Mouse (Mus musculus): ENCODE data around the gene Ubr7. TPM values are rescaled to one million over a fixed set of nuclear protein-coding genes. Genes with fewer than 3 reads are reported as not detected.

Gene Ubr7
- polyA plus RNA-seq, 1 experiment from 2014 or later = 46.7 TPM

DNA sequence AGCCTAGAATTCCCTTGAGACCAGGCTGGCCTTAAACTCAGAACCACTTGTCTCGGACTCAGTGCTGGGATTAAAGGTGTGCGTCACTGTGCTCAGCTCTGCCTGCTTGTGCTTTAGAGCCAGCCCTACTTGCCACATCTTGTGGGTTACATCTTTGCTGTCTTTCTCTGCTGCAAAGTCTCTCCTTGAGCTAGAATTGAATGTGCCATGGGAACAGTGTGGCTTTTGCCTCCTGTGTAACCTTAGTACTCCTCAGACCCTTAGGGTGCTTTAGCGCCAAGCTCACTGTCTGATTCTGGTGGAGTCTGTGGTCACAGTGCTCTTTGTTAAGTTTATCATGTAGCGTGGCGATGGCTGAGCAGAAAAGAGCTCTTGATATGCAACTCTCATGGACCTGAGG, 14.9 kb downstream of the Ubr7 start:
- Histone ChIP-seq H3K9me3 (0 out of 2 replicates have a peak, but pooled peaks cover 6% of the 10 kb centered on the region), H3K9ac (replicated peaks) (no peak overlapping the region), H3K4me2 (no peak overlapping the region), H3K4me1 (replicated peaks) (no peaks in the 10 kb centered on the region), H3K4me3 (replicated peaks) (no peak overlapping the region), H3K27ac (no peak overlapping the region), H3K36me3 (peaks cover 95% of the 10 kb centered on the region), H3K27me3 (no peaks in the 10 kb centered on the region)
- no peak for ATAC-seq (ENCODE audit: insufficient number of reproducible peaks, insufficient read depth, low FRiP score, low TSS enrichment, low read depth)
- WGBS = 95% methylated on average over 5 of the region's 5 CpGs

DNA sequence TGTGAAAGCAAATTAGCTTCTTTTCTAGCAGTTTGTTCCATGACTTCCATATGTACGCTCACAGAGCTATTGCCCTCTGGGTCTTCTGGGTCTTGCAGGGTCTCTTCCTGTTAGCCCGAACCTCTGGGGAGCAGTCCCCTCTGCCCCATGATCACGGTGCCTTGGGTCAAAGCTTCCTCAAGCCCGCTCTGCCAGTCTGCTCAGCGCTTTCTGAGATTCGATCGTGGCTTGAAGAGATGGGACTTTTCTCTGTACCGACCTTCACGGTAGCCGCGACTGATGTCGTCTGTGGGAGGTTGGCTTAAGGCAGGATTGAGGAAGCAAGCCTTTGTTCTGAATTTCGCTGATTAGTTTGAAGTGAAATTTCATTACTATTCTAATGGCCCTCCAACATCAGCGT, 18.3 kb downstream of the Ubr7 start:
- no peak for ATAC-seq (ENCODE audit: insufficient number of reproducible peaks, insufficient read depth, low FRiP score, low TSS enrichment, low read depth)
- Histone ChIP-seq H3K4me2 (no peak overlapping the region), H3K9me3 (0 out of 2 replicates have a peak, but pooled peaks cover 6% of the 10 kb centered on the region), H3K27me3 (no peaks in the 10 kb centered on the region), H3K4me3 (replicated peaks) (no peak overlapping the region), H3K36me3 (peaks cover 70% of the 10 kb centered on the region), H3K9ac (replicated peaks) (no peak overlapping the region), H3K4me1 (replicated peaks) (no peaks in the 10 kb centered on the region), H3K27ac (no peak overlapping the region)
- WGBS = 94% methylated on average over 14 of the region's 14 CpGs

DNA sequence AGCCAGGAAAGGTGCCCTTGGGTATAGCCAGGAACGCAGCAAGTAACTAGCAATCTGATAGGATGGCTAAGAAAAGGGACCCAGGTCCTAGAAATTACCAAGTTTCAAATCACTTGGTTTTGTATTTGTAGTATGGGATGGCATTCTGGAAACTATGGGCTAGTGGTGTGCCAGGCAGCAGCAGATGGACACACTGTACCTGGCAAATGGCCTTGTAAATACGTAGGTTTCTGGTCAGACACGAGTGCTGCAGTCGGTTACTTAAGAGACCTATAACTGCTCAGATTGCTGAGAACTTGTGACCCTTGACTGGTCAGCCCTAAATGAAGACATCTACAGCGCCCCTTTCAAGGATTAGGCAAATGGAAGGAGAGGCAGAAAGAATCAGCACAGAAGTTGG, 20.4 kb downstream of the Ubr7 start:
- H3K27ac ChIP-seq = no peak overlapping the region
- no peak overlapping the region for H3K4me2 ChIP-seq
- H3K4me1 ChIP-seq (replicated peaks) = no peaks in the 10 kb centered on the region
- no peak for ATAC-seq (ENCODE audit: insufficient number of reproducible peaks, insufficient read depth, low FRiP score, low TSS enrichment, low read depth)
- H3K9ac ChIP-seq (replicated peaks) = no peak overlapping the region
- H3K9me3 ChIP-seq = no peaks in the 10 kb centered on the region
- no peak overlapping the region for H3K4me3 ChIP-seq (replicated peaks)
- no peaks in the 10 kb centered on the region for H3K27me3 ChIP-seq
- WGBS = 87% methylated on average over 5 of the region's 5 CpGs
- H3K36me3 ChIP-seq = peaks cover 65% of the 10 kb centered on the region

GRCm38 (mm10) chr12:102779452-102779851, 21.7 kb downstream of the Ubr7 start:
- Histone ChIP-seq H3K36me3 (peaks cover 66% of the 10 kb centered on the region), H3K9ac (replicated peaks) (no peak overlapping the region), H3K4me1 (replicated peaks) (no peaks in the 10 kb centered on the region), H3K9me3 (no peaks in the 10 kb centered on the region), H3K27ac (no peak overlapping the region), H3K4me3 (replicated peaks) (no peak overlapping the region), H3K27me3 (no peaks in the 10 kb centered on the region), H3K4me2 (no peak overlapping the region)
- 43% methylated on average over 3 of the region's 3 CpGs for WGBS
- ATAC-seq (ENCODE audit: insufficient number of reproducible peaks, insufficient read depth, low FRiP score, low TSS enrichment, low read depth) = no peak

DNA sequence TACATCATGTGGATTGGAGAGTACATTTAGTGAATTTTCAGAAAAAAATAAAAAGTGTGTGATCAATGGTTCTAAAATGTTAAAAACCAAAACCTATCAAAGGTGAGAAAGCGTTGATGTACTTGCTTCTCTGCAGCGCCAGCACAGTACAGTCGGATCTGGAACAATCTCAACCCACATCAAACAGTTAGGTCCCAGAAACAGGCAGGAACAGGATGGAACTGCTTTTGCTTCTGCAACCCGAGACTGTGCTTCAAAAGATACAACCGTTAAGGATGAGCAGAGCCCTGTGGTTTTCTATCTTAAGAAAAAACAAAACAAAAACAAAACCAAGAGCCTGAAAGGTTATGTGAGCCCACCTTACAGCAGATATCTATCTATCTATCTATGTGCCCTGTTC, 25.1 kb downstream of the Ubr7 start:
- no peak overlapping the region for H3K4me2 ChIP-seq
- no peaks in the 10 kb centered on the region for H3K27me3 ChIP-seq
- WGBS = 89% methylated on average over 5 of the region's 5 CpGs
- H3K9ac ChIP-seq (replicated peaks) = no peak overlapping the region
- no peaks in the 10 kb centered on the region for H3K4me1 ChIP-seq (replicated peaks)
- ATAC-seq (ENCODE audit: insufficient number of reproducible peaks, insufficient read depth, low FRiP score, low TSS enrichment, low read depth) = no peak
- H3K36me3 ChIP-seq = peaks cover 64% of the 10 kb centered on the region
- H3K27ac ChIP-seq = no peak overlapping the region
- H3K9me3 ChIP-seq = no peaks in the 10 kb centered on the region
- no peak overlapping the region for H3K4me3 ChIP-seq (replicated peaks)

GRCm38 (mm10) chr12:102784899-102785592, 27.3 kb downstream of the Ubr7 start:
- H3K4me2 ChIP-seq = no peak overlapping the region
- 86% methylated on average over 19 of the region's 19 CpGs for WGBS
- no peak overlapping the region for H3K27ac ChIP-seq
- no peak overlapping the region for H3K4me3 ChIP-seq (replicated peaks)
- ATAC-seq (ENCODE audit: insufficient number of reproducible peaks, insufficient read depth, low FRiP score, low TSS enrichment, low read depth) = no peak
- H3K27me3 ChIP-seq = no peaks in the 10 kb centered on the region
- H3K36me3 ChIP-seq = peaks cover 80% of the 10 kb centered on the region
- no peak overlapping the region for H3K9ac ChIP-seq (replicated peaks)
- H3K9me3 ChIP-seq = no peaks in the 10 kb centered on the region
- no peaks in the 10 kb centered on the region for H3K4me1 ChIP-seq (replicated peaks)

- ATAC-seq (ENCODE audit: insufficient number of reproducible peaks, insufficient read depth, low FRiP score, low TSS enrichment, low read depth) = no peak
- peaks cover 86% of the 10 kb centered on the region for H3K36me3 ChIP-seq
- no peaks in the 10 kb centered on the region for H3K27me3 ChIP-seq
- no peak overlapping the region for H3K4me2 ChIP-seq
- no peak overlapping the region for H3K4me3 ChIP-seq (replicated peaks)
- no peak overlapping the region for H3K9ac ChIP-seq (replicated peaks)
- no peak overlapping the region for H3K27ac ChIP-seq
- H3K4me1 ChIP-seq (replicated peaks) = no peaks in the 10 kb centered on the region
- 89% methylated on average over 5 of the region's 5 CpGs for WGBS
- no peaks in the 10 kb centered on the region for H3K9me3 ChIP-seq
These were observed 27.8 kb downstream of the Ubr7 start for GRCm38 (mm10) chr12:102785593-102785985.

GRCm38 (mm10) chr12:102787927-102788326, 30.2 kb downstream of the Ubr7 start:
- Histone ChIP-seq H3K27ac (no peak overlapping the region), H3K36me3 (peaks cover 92% of the 10 kb centered on the region), H3K4me1 (replicated peaks) (no peaks in the 10 kb centered on the region), H3K9ac (replicated peaks) (no peak overlapping the region), H3K9me3 (no peaks in the 10 kb centered on the region), H3K4me2 (no peak overlapping the region), H3K27me3 (no peaks in the 10 kb centered on the region), H3K4me3 (replicated peaks) (no peak overlapping the region)
- no peak for ATAC-seq (ENCODE audit: insufficient number of reproducible peaks, insufficient read depth, low FRiP score, low TSS enrichment, low read depth)
- WGBS = 80% methylated on average over 7 of the region's 7 CpGs

GRCm38 (mm10) chr12:102799528-102799927, 41.8 kb downstream of the Ubr7 start:
- H3K27ac ChIP-seq = no peak overlapping the region
- no peak for ATAC-seq (ENCODE audit: insufficient number of reproducible peaks, insufficient read depth, low FRiP score, low TSS enrichment, low read depth)
- 98% methylated on average over 2 of the region's 2 CpGs for WGBS
- no peaks in the 10 kb centered on the region for H3K9me3 ChIP-seq
- no peaks in the 10 kb centered on the region for H3K4me1 ChIP-seq (replicated peaks)
- no peaks in the 10 kb centered on the region for H3K27me3 ChIP-seq
- H3K36me3 ChIP-seq = peaks cover 26% of the 10 kb centered on the region
- no peak overlapping the region for H3K4me2 ChIP-seq
- H3K4me3 ChIP-seq (replicated peaks) = no peak overlapping the region
- H3K9ac ChIP-seq (replicated peaks) = no peak overlapping the region

- Histone ChIP-seq H3K9ac (replicated peaks) (no peak overlapping the region), H3K4me2 (no peak overlapping the region), H3K36me3 (peaks cover 34% of the 10 kb centered on the region), H3K9me3 (no peaks in the 10 kb centered on the region), H3K27me3 (no peaks in the 10 kb centered on the region), H3K27ac (no peak overlapping the region), H3K4me1 (replicated peaks) (no peaks in the 10 kb centered on the region), H3K4me3 (replicated peaks) (no peak overlapping the region)
- no peak for ATAC-seq (ENCODE audit: insufficient number of reproducible peaks, insufficient read depth, low FRiP score, low TSS enrichment, low read depth)
- 91% methylated on average over 1 of the region's 1 CpGs for WGBS
These were observed 57.1 kb downstream of the Ubr7 start for GRCm38 (mm10) chr12:102814858-102815257.

DNA sequence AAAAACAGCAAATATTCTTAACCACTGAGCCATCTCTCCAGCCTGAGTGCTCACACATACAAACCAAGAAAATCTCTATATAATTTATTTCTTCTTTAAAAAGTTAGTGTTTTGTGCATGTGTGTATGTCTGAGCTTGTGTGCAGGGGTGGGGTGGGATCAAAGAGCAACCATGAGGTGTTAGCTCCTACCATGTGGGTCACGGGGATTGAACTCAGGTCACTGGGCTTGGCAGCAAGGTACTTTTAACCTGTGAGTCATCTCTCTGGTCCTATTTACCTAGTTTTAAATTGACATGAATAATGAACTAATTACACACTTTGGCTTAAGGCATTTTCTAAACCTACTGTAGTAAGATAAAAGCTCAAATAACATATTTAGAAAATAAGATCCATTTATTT, 68.6 kb downstream of the Ubr7 start:
- no peak for ATAC-seq (ENCODE audit: insufficient number of reproducible peaks, insufficient read depth, low FRiP score, low TSS enrichment, low read depth)
- no peak overlapping the region for H3K27ac ChIP-seq

DNA sequence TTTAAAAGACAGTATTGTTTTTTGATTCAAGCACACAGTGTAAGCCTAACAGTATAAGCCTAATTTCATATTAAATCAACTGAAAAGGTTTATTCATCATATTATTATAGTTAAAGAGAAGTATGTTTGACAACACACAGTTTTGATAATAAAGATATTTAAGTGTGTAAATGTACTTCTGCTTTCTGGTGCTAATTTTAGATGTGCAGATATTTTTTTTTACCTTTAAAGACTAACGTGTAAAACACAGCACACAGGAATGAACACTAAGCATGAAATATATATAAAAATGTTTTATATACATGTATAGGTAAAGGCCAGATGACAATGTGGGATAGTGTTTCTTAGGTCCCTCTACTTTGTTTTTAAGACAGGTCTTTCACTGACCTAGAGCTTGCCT, 69.4 kb downstream of the Ubr7 start:
- H3K9ac ChIP-seq (replicated peaks) = no peak overlapping the region
- ATAC-seq (ENCODE audit: insufficient number of reproducible peaks, insufficient read depth, low FRiP score, low TSS enrichment, low read depth) = no peak

More for the DNA sequence above, 68.6 kb downstream of the Ubr7 start:
- no peaks in the 10 kb centered on the region for H3K9me3 ChIP-seq
- H3K27me3 ChIP-seq = no peaks in the 10 kb centered on the region
- no peak overlapping the region for H3K4me2 ChIP-seq
- WGBS = 91% methylated on average over 1 of the region's 1 CpGs
- no peaks in the 10 kb centered on the region for H3K4me1 ChIP-seq (replicated peaks)
- H3K9ac ChIP-seq (replicated peaks) = no peak overlapping the region
- H3K4me3 ChIP-seq (replicated peaks) = no peak overlapping the region
- H3K36me3 ChIP-seq = peaks cover 17% of the 10 kb centered on the region; the same call in 1 of the 2 replicates

More for the DNA sequence above, 69.4 kb downstream of the Ubr7 start:
- Histone ChIP-seq H3K4me3 (replicated peaks) (no peak overlapping the region), H3K9me3 (no peaks in the 10 kb centered on the region), H3K27ac (no peak overlapping the region), H3K27me3 (no peaks in the 10 kb centered on the region), H3K36me3 (peaks cover 15% of the 10 kb centered on the region; the same call in 1 of the 2 replicates), H3K4me1 (replicated peaks) (no peaks in the 10 kb centered on the region), H3K4me2 (no peak overlapping the region)
- 93% methylated on average over 1 of the region's 1 CpGs for WGBS
